Mouse (Mus musculus): ENCODE results near the gene Map2k5. TPM values are rescaled to one million over a fixed set of nuclear protein-coding genes. Genes with fewer than 3 reads are reported as not detected.

Gene Map2k5
- 33.4 to 44.1 TPM (median 38.6 TPM) in 4 replicates for total RNA-seq (2023)

GRCm38 (mm10) chr9:63377270-63378142, at the start of gene Map2k5:
Gene Map2k5, minus strand, starts transcription at chr9:63377902.

DNA sequence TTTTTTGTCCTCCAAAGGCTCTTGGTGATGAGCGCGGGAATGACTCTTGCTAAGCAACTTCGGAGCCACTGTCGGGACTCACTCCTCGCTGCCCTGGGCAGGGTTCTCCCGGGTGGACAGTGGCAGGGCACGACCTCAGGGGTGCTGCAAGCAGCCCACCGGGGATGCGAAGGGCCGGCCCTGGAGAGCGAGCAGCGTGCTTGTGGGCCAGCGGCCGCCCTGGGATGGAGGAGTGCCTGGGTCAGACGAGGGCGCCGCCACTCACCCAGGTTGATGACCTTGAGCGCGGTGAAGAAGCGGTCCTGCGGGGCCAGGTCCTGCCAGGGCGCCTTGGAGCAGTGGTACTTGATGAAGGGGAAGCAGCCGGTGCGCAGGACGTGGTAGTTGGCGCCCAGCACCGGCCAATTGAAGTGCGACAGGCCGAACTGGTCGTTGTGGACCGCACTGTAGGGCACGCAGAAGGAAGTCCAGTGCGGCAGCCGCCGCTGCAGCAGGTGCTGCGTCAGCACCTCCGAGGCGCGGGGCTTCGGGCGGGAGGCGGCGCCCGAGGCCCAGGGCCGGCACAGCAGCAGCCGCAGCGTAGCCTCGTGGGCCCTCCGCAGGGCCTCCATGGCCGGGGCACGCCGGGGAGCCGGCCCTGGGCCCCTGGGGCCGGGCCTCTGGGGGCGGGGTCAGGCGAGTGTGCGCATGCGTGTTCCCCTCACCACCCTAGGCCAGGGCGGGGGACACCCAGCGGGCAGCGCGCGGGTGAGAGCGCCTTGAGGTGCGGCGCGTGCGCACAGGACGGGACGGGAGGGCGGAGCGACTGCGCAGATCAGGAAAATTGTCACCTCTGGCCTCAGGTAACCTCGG, 21.1 kb upstream of the Map2k5 start, which contains the start of gene 2300009A05Rik:
Gene 2300009A05Rik (minus strand): TSS at position 636 of the 852 bp plus-strand sequence.

DNA sequence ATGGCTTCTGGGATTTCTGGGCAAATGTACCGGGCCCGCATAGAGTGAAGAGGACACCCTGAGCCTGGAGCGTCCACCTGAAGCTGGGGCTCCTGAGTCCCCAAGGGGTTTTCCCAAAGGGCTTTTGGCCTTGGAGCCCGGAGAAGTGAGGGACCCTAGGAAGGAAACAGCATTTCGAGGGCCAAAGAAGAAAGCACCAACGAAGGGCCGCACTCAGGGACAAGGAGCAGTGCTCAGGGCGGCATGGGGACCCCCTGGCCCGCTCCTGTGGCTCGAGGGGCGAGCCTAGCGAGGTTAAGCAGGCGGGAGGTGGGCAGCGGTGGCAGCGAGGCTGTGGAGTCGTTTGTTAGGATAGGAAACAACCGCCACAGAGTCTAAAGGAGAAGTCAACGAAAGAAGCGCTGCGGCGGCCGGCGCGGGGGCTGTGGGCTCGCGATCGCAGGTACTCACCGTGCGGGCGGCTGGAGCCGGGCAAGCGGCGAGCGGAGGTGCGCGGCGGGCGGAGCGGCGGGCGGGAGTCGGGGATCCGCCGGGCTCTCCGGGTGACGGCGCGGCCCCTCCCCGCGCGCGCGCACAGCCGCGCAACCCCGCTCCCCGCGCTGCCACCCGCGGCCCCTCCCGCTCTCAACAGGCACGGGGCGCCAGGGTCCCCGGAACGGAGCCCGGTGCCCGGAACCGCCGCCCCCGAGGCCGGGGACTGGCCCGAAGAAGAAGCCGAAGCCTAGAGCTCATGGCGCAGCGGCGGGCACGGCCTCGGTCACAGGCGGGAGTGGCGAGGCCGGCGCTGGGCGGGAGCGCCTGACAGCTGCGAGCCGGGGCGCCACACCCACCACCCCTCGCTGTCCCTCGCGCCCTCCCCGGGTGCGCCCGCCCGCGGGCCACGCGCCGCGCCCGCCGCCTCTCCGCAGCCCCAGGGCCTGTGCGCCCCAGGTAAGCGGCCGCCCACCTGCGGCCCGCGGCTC, 229.0 kb downstream of the Map2k5 start, which contains the start of gene Skor1:
Gene Skor1 (minus strand): TSS at position 552 of the 962 bp plus-strand sequence.

Other genes with a start within 250 kb of the Map2k5 start
- gene Skor1, start 228.9 kb downstream of the Map2k5 start, total RNA-seq (2023) = 0.14 to 0.50 TPM (median 0.21 TPM) in 4 replicates
- gene 2300009A05Rik, start 21.3 kb upstream of the Map2k5 start, total RNA-seq (2023) = 16.2 to 23.6 TPM (median 21.7 TPM) in 4 replicates
- gene Iqch, start 224.6 kb upstream of the Map2k5 start, total RNA-seq (2023) = 0.26 TPM in 1 of 4 replicates, not detected in the others
- 23.4 to 30.7 TPM (median 25.8 TPM) in 4 replicates for gene Aagab, start 224.8 kb upstream of the Map2k5 start, total RNA-seq (2023)